Mouse (Mus musculus) lung, postnatal 0 days (tissue): ENCODE results near the gene 4933402N03Rik. TPM values are rescaled to one million over a fixed set of nuclear protein-coding genes. Genes with fewer than 3 reads are reported as not detected.

ENCODE experiments used
- ATAC-seq: fragments of 200-750 bp; cut with Nextera tagmentation; 2 replicates; pipeline ENCODE4 v1.8.0; 2017; ENCODE audit warnings: moderate library complexity
- DNase-seq: peaks from one replicate; pipeline ENCODE4 v3.0.0-alpha.2; 2016; ENCODE audit warnings: low spot score
- H3K27ac ChIP-seq: fragments of 300-500 bp; sonication (generic); 2 replicates; pipeline ENCODE4 v1.5.1; 2014; ENCODE audit warnings: antibody characterized with exemption, mild to moderate bottlenecking, low read length, mixed read lengths
- H3K27me3 ChIP-seq: fragments of 300-500 bp; sonication (generic); replicated peaks from 2 replicates; pipeline ENCODE4 v1.6.1; 2014; ENCODE audit warnings: low read length, mixed read lengths; ENCODE audit not compliant: insufficient read depth
- H3K36me3 ChIP-seq: fragments of 300-500 bp; sonication (generic); 2 replicates; pipeline ENCODE4 v1.6.1; 2014; ENCODE audit warnings: low read length, mixed read lengths; ENCODE audit not compliant: insufficient read depth
- H3K4me1 ChIP-seq: fragments of 300-500 bp; sonication (generic); 2 replicates; pipeline ENCODE4 v1.6.1; 2014; ENCODE audit warnings: antibody characterized with exemption, low read depth, low read length, mixed read lengths; ENCODE audit not compliant: insufficient read depth
- H3K4me2 ChIP-seq: fragments of 300-500 bp; sonication (generic); replicated peaks from 2 replicates; pipeline ENCODE4 v1.6.1; 2014; ENCODE audit warnings: low read depth, mild to moderate bottlenecking, low read length, moderate library complexity, mixed read lengths
- H3K4me3 ChIP-seq: fragments of 300-500 bp; sonication (generic); 2 replicates; pipeline ENCODE4 v1.5.1; 2014; ENCODE audit warnings: low read depth, low read length
- H3K9ac ChIP-seq: fragments of 300-500 bp; sonication (generic); replicated peaks from 2 replicates; pipeline ENCODE4 v1.6.1; 2014; ENCODE audit warnings: low read depth, mild to moderate bottlenecking
- H3K9me3 ChIP-seq: fragments of 300-500 bp; sonication (generic); 2 replicates; pipeline ENCODE4 v1.6.1; 2016; ENCODE audit warnings: low read length, mixed read lengths
- CTCF ChIP-seq: IDR thresholded peaks from 2 replicates; pipeline ENCODE4 v1.5.1; 2016; ENCODE audit warnings: antibody characterized with exemption, mild to moderate bottlenecking
- EP300 ChIP-seq: IDR thresholded peaks from 2 replicates; pipeline ENCODE4 v1.6.1; 2016; ENCODE audit warnings: antibody characterized with exemption, mild to moderate bottlenecking, control low read depth
- WGBS: fragments of 180-500 bp; shearing (Covaris S2); extraction: QIAGEN DNeasy Blood & Tissue Kit; methylation state at CpG from one replicate; pipeline ENCODE4 v1.1.7; 2014; 5-methylcytosine and 5-hydroxymethylcytosine counted together
- polyA plus RNA-seq: library from polyadenylated mRNA; unstranded; fragments of >200 nt; fragmentation: Nextera tagmentation; extraction: Ambion mirVana; gene quantifications from 2 replicates; pipeline ENCODE4 v1.2.1, GENCODE M21; 2015

Gene 4933402N03Rik
- polyA plus RNA-seq, 1 experiment from 2014 or later, result not detected

DNA sequence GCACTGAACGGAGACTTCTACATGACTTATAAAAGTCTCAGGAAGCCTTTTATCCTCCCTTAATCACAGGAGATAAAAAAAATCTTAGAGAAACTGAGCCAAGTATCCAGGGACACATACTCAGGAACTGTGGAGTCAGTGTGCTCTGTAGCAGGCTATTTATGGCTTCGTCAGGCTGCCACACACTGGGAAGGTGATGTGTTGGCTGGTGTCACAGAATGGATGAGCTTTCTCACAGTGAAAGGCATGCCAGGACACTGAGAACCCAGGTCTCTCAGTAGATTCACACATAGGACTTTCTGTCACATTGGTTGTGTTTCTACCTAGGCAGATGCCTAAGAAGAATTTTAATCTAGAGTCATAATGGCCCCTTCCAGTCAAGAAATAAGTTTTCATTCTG is 31.7 kb downstream of the 4933402N03Rik start:
- DNase-seq, result no peak
- Histone ChIP-seq H3K9ac (no peak overlapping the region), H3K4me1 (no peaks in the 10 kb centered on the region), H3K36me3 (no peaks in the 10 kb centered on the region), H3K27ac (no peak overlapping the region), H3K27me3 (no peaks in the 10 kb centered on the region), H3K4me2 (no peak overlapping the region), H3K4me3 (no peak overlapping the region), H3K9me3 (no peaks in the 10 kb centered on the region)
- WGBS, result 58% methylated on average over 2 of the region's 2 CpGs
- no peak for ATAC-seq
- TF ChIP-seq CTCF (no peak), EP300 (no peak)

GRCm38 (mm10) chr7:131113676-131114075 is 32.4 kb downstream of the 4933402N03Rik start:
- no peak overlapping the region for H3K9ac ChIP-seq
- no peaks in the 10 kb centered on the region for H3K4me1 ChIP-seq
- no peak overlapping the region for H3K4me3 ChIP-seq
- no peaks in the 10 kb centered on the region for H3K27me3 ChIP-seq
- H3K9me3 ChIP-seq, result no peaks in the 10 kb centered on the region
- no peak for ATAC-seq
- 30% methylated on average over 6 of the region's 6 CpGs for whole genome bisulfite sequencing
- DNase-seq, result no peak
- TF ChIP-seq CTCF (no peak), EP300 (no peak)
- no peaks in the 10 kb centered on the region for H3K36me3 ChIP-seq
- H3K4me2 ChIP-seq, result no peak overlapping the region
- H3K27ac ChIP-seq, result no peak overlapping the region

DNA sequence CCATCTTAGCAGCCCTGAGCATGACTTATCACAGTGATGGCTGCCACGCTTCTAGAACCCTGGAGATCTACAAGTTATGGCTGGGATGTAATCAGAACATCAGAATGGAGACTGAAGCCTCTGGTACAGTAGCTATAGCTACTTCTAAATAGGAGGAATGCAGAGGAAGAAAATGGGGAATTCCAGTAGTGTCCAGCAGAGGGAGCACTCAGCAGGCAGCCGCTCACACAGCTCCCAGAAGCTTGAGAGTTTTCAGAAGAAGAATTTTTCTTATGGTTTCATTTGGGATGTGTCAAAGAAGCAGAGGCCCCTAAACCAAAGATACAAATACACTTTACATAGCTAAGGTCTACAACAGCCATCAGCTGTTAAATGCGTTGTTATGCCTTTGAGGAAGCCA is 33.6 kb downstream of the 4933402N03Rik start:
- Histone ChIP-seq H3K36me3 (no peaks in the 10 kb centered on the region), H3K9me3 (no peaks in the 10 kb centered on the region), H3K27me3 (no peaks in the 10 kb centered on the region), H3K4me3 (no peak overlapping the region), H3K4me2 (no peak overlapping the region), H3K27ac (no peak overlapping the region), H3K9ac (no peak overlapping the region), H3K4me1 (no peaks in the 10 kb centered on the region)
- WGBS, result 19% methylated on average over 3 of the region's 3 CpGs
- no peak for TF ChIP-seq EP300
- peak; percentile 76 for TF ChIP-seq CTCF
- ATAC-seq (no peak), DNase-seq (peak; percentile 56)

Other genes starting within 250 kb of the 4933402N03Rik start
- 44.6 and 52.1 TPM in 2 replicates for gene Htra1, start 210.2 kb downstream of the 4933402N03Rik start, polyA plus RNA-seq
- gene Dmbt1, start 114.3 kb downstream of the 4933402N03Rik start, polyA plus RNA-seq, result not detected in 2 replicates
- gene 5430419D17Rik, start 28.1 kb upstream of the 4933402N03Rik start, polyA plus RNA-seq, result 0.02 TPM in 1 of 2 replicates, not detected in the other
- not detected in 2 replicates for gene Cuzd1, start 176.0 kb upstream of the 4933402N03Rik start, polyA plus RNA-seq
- gene Fam24b, start 183.2 kb upstream of the 4933402N03Rik start, polyA plus RNA-seq, result not detected in 2 replicates
- gene Fam24a, start 187.6 kb upstream of the 4933402N03Rik start, polyA plus RNA-seq, result not detected in 2 replicates
- gene 2310057M21Rik, start 216.4 kb upstream of the 4933402N03Rik start, polyA plus RNA-seq, result 10.7 and 12.5 TPM in 2 replicates
- 30.5 and 32.7 TPM in 2 replicates for gene Pstk, start 224.8 kb upstream of the 4933402N03Rik start, polyA plus RNA-seq